Mouse (Mus musculus) ES-Bruce4 (cell line): ENCODE results near the gene Atg4d.
"Not testable (repeated sequence)": the region's sequence is repeated elsewhere in the genome, so short reads cannot be mapped to it uniquely, and the experiment has no call there.

ENCODE experiments used
- CTCF ChIP-seq: IDR thresholded peaks from one replicate; pipeline ENCODE4 v1.8.1; 2011; ENCODE audit warnings: low read depth, low read length
- EP300 ChIP-seq: IDR thresholded peaks from 2 replicates; pipeline ENCODE4 v1.6.1; 2011; ENCODE audit warnings: low read depth, low read length; ENCODE audit not compliant: insufficient read depth

DNA sequence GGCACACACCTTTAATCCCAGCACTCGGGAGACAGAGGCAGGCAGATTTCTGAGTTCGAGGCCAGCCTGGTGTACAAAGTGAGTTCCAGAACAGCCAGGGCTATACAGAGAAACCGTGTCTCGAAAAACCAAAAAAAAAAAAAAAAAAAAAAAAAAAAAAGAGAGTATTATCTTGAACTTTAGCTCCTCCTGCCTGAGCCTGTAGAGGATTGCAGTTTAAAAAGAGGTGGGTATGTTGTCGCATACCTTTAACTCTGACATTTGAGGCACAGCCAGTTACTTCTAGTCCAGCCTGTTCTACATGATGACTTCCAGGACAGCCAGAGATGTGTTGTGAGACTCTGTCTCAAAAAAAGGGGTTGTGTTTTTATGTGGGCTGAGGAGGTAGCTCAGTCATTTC, 4.5 kb downstream of the Atg4d start:
- TF ChIP-seq CTCF, EP300: not testable (repeated sequence)
